Mouse (Mus musculus) liver, adult 2 months (tissue): ENCODE measurements around the gene Morn1. TPM values are rescaled to one million over a fixed set of nuclear protein-coding genes. Genes with fewer than 3 reads are reported as not detected.

Experiments
- DNase-seq: peaks from one replicate; pipeline ENCODE4 v3.0.0-alpha.2; 2011; ENCODE audit warnings: low read depth, low spot score; ENCODE audit errors: extremely low read depth
- H3K27ac ChIP-seq: fragments of 200-500 bp; replicated peaks from 2 replicates; pipeline ENCODE4 v1.5.1; 2012; ENCODE audit warnings: low read depth, mild to moderate bottlenecking, control low read depth, inconsistent platforms, low read length; ENCODE audit not compliant: insufficient read depth
- H3K27me3 ChIP-seq: fragments of 200-500 bp; 2 replicates; pipeline ENCODE4 v1.6.1; 2012; ENCODE audit warnings: mild to moderate bottlenecking, moderate library complexity, low read length, inconsistent platforms; ENCODE audit not compliant: control insufficient read depth, insufficient read depth
- H3K36me3 ChIP-seq: fragments of 200-500 bp; 2 replicates; pipeline ENCODE4 v1.6.1; 2012; ENCODE audit warnings: low read length, inconsistent platforms; ENCODE audit not compliant: control insufficient read depth, insufficient read depth
- H3K4me1 ChIP-seq: fragments of 200-500 bp; 2 replicates; pipeline ENCODE4 v1.6.1; 2011; ENCODE audit warnings: low read length; ENCODE audit not compliant: control insufficient read depth, insufficient read depth
- H3K4me3 ChIP-seq: fragments of 200-500 bp; 2 replicates; pipeline ENCODE4 v1.5.1; 2011; ENCODE audit warnings: low read depth, mild to moderate bottlenecking, control low read depth, low read length, moderate library complexity; ENCODE audit not compliant: insufficient read depth
- H3K79me2 ChIP-seq: fragments of 200-500 bp; 2 replicates; pipeline ENCODE4 v1.6.1; 2012; ENCODE audit warnings: inconsistent platforms, mild to moderate bottlenecking, low read length, moderate library complexity; ENCODE audit not compliant: control insufficient read depth, insufficient read depth
- H3K9ac ChIP-seq: fragments of 200-500 bp; 2 replicates; pipeline ENCODE4 v1.6.1; 2012; ENCODE audit warnings: low read depth, mild to moderate bottlenecking, control low read depth, inconsistent platforms, low read length
- CTCF ChIP-seq: fragments of 200-500 bp; IDR thresholded peaks from 2 replicates; pipeline ENCODE4 v1.5.1; 2011; ENCODE audit warnings: low read depth, low read length, control low read depth
- POLR2A ChIP-seq: fragments of 200-500 bp; IDR thresholded peaks from 2 replicates; pipeline ENCODE4 v1.6.1; 2011; ENCODE audit warnings: low read length, control low read depth; ENCODE audit not compliant: insufficient read depth; ENCODE audit errors: extremely low read depth
- WGBS: fragments of 180-500 bp; shearing (Covaris S2); methylation state at CpG from one replicate; pipeline ENCODE4 v1.1.7; 2018; 5-methylcytosine and 5-hydroxymethylcytosine counted together
- polyA plus RNA-seq: library from polyadenylated mRNA; depleted of rRNA; stranded (reverse); fragments of >200 nt; gene quantifications from 2 replicates; pipeline ENCODE4 v1.2.3, GENCODE M21; 2012
- total RNA-seq: library from RNA; depleted of rRNA; stranded (reverse); fragments of >200 nt; gene quantifications from 2 replicates; pipeline ENCODE4 v1.2.3, GENCODE M21; 2014

Gene Morn1
- total and polyA plus RNA-seq, 2 experiments = 3.6 to 4.2 TPM

- H3K9ac ChIP-seq = no peak overlapping the region
- H3K4me1 ChIP-seq = peaks cover 10% of the 10 kb centered on the region
- no peaks in the 10 kb centered on the region for H3K36me3 ChIP-seq
- H3K4me3 ChIP-seq = no peak overlapping the region
- H3K79me2 ChIP-seq = no peaks in the 10 kb centered on the region
- TF ChIP-seq POLR2A (no peak), CTCF (no peak)
- WGBS = 84% methylated on average over 6 of the region's 6 CpGs
- H3K27ac ChIP-seq = no peak overlapping the region
- no peaks in the 10 kb centered on the region for H3K27me3 ChIP-seq
- DNase-seq = no peak
Observed at GRCm38 (mm10) chr4:155149941-155150275, 63.5 kb downstream of the Morn1 start.

- peaks cover 10% of the 10 kb centered on the region for H3K4me1 ChIP-seq
- peak; percentile 40 for DNase-seq
- 5% methylated on average over 70 of the region's 73 CpGs for WGBS
- no peaks in the 10 kb centered on the region for H3K79me2 ChIP-seq
- peak overlapping the region; percentile 74 for H3K9ac ChIP-seq
- no peaks in the 10 kb centered on the region for H3K27me3 ChIP-seq
- peak overlapping the region; percentile 62 for H3K4me3 ChIP-seq
- peak overlapping the region; percentile 47; the same call in 1 of the 2 replicates for H3K27ac ChIP-seq
- TF ChIP-seq POLR2A = no peak
- TF ChIP-seq CTCF = no peak
- H3K36me3 ChIP-seq = peaks cover 1% of the 10 kb centered on the region; the same call in 1 of the 2 replicates
Observed at GRCm38 (mm10) chr4:155150276-155151113, 64.1 kb downstream of the Morn1 start.

GRCm38 (mm10) chr4:155151221-155151788, 64.9 kb downstream of the Morn1 start:
- H3K79me2 ChIP-seq = no peaks in the 10 kb centered on the region
- WGBS = 59% methylated on average over 12 of the region's 12 CpGs
- peak overlapping the region; percentile 47; the same call in 1 of the 2 replicates for H3K27ac ChIP-seq
- peak overlapping the region; percentile 62 for H3K4me3 ChIP-seq
- H3K36me3 ChIP-seq = peaks cover 3% of the 10 kb centered on the region; the same call in 1 of the 2 replicates
- peak overlapping the region; percentile 74 for H3K9ac ChIP-seq
- H3K4me1 ChIP-seq = peaks cover 10% of the 10 kb centered on the region
- H3K27me3 ChIP-seq = no peaks in the 10 kb centered on the region
- no peak for DNase-seq
- TF ChIP-seq CTCF (no peak), POLR2A (no peak)

- Histone ChIP-seq H3K27ac (no peak overlapping the region), H3K4me1 (peaks cover 10% of the 10 kb centered on the region), H3K36me3 (peaks cover 5% of the 10 kb centered on the region), H3K27me3 (no peaks in the 10 kb centered on the region), H3K9ac (no peak overlapping the region), H3K79me2 (no peaks in the 10 kb centered on the region), H3K4me3 (no peak overlapping the region)
- TF ChIP-seq CTCF (no peak), POLR2A (no peak)
- WGBS = 80% methylated on average over 4 of the region's 4 CpGs
- no peak for DNase-seq
Observed at GRCm38 (mm10) chr4:155151845-155152244, 65.5 kb downstream of the Morn1 start.

GRCm38 (mm10) chr4:155152476-155152875, 66.1 kb downstream of the Morn1 start:
- Histone ChIP-seq H3K27me3 (no peaks in the 10 kb centered on the region), H3K9ac (no peak overlapping the region), H3K79me2 (no peaks in the 10 kb centered on the region), H3K36me3 (peaks cover 6% of the 10 kb centered on the region), H3K4me3 (no peak overlapping the region), H3K4me1 (peaks cover 10% of the 10 kb centered on the region), H3K27ac (no peak overlapping the region)
- no peak for TF ChIP-seq CTCF
- no peak for TF ChIP-seq POLR2A
- whole genome bisulfite sequencing = 90% methylated on average over 6 of the region's 6 CpGs
- DNase-seq = no peak

- WGBS = 68% methylated on average over 3 of the region's 3 CpGs
Observed at GRCm38 (mm10) chr4:155153389-155154072, 67.2 kb downstream of the Morn1 start.

More at GRCm38 (mm10) chr4:155153389-155154072, 67.2 kb downstream of the Morn1 start:
- Histone ChIP-seq H3K9ac (no peak overlapping the region), H3K79me2 (no peaks in the 10 kb centered on the region), H3K27me3 (no peaks in the 10 kb centered on the region), H3K4me3 (no peak overlapping the region), H3K4me1 (peaks cover 10% of the 10 kb centered on the region), H3K27ac (no peak overlapping the region), H3K36me3 (peaks cover 9% of the 10 kb centered on the region)
- no peak for DNase-seq
- TF ChIP-seq CTCF (no peak), POLR2A (no peak)
